Mouse (Mus musculus) monocyte, adult 2 months (primary cell): ENCODE measurements around the gene Siglece.

Experiments used
- DNase-seq, 2 experiments: peaks; one replicate each; pipeline ENCODE4 v3.0.0; 2022; ENCODE audit warnings: low spot score in 2 of 2, low read depth in 1 of 2

Gene Siglece

GRCm38 (mm10) chr7:43633940-43634339 lies 26.0 kb downstream of the Siglece start:
- no peak for DNase-seq

GRCm38 (mm10) chr7:43625794-43626422 lies 34.1 kb downstream of the Siglece start:
- DNase-seq, result no peak

- no peak for DNase-seq
Observed at GRCm38 (mm10) chr7:43625065-43625464, 34.9 kb downstream of the Siglece start.

GRCm38 (mm10) chr7:43623819-43624218 lies 36.1 kb downstream of the Siglece start:
- DNase-seq, result no peak

GRCm38 (mm10) chr7:43622927-43623326 lies 37.0 kb downstream of the Siglece start:
- DNase-seq, result no peak

GRCm38 (mm10) chr7:43613816-43614551 lies 46.0 kb downstream of the Siglece start:
- DNase-seq, result no peak

- no peak for DNase-seq
Observed at GRCm38 (mm10) chr7:43608316-43608824, 51.6 kb downstream of the Siglece start.

GRCm38 (mm10) chr7:43607743-43608287 lies 52.1 kb downstream of the Siglece start:
- DNase-seq, result peak; percentile 22 to 46

GRCm38 (mm10) chr7:43606896-43607742 lies 52.8 kb downstream of the Siglece start, which contains the start of gene Zfp819:
TSS of gene Zfp819 (plus strand) at chr7:43607169.
- DNase-seq, result peak; percentile 23 to 49

- DNase-seq, result no peak
Observed at GRCm38 (mm10) chr7:43601884-43602283, 58.1 kb downstream of the Siglece start.
